Comparison of ENCODE assay signal across 12 mouse cellular contexts in the genomic region with DNA sequence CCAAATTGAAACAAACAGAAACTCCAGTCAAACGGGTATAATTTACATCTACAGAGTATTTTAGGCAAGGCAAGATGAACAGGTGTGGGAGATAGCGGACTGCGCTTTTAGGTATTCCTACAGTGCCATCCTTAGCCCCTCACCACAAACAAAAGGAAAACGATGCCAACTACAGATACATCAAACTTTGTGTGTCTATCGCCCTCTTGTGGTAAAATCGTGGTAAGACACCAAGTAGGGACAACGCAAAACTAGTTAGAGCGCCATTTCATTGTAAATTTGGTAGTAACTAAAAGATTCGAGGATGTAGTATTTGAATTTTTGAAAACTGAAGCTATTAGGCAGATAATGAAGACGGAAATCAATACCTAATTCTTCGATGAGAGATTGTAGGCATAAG.
DNase-seq lines count a peak whose midpoint lies in the region; ATAC-seq and TF ChIP-seq lines count a peak whose summit lies in the region.
"Had no signal": no experiment of that assay in that cellular context is flagged by ENCODE, and none has a peak within 500 bp of the region (broad histone marks: within the 10 kb centered on the region; RNA-seq: fewer than 3 reads in every experiment).

No protein-coding gene starts in this region.

- no peaks in the 10 kb centered on the region for H3K27me3 ChIP-seq in MEL (ENCODE audit: control insufficient read depth in 1 of 2, insufficient read depth in 2 of 2, low read length in 2 of 2)
- H3K27me3 ChIP-seq: limb, embryonic 15.5 days had no signal

- no peaks in the 10 kb centered on the region for H3K4me1 ChIP-seq in MEL (ENCODE audit: control insufficient read depth in 1 of 2, insufficient read depth in 2 of 2, low read length in 2 of 2)
- H3K4me1 ChIP-seq: embryonic facial prominence, embryonic 12.5 days; limb, embryonic 15.5 days; midbrain, embryonic 13.5 days had no signal

- no peak for ATAC-seq in erythroblast, adult 5-6 weeks (replicated peaks; ENCODE audit: low FRiP score, poor library complexity, severe bottlenecking)
- ATAC-seq: midbrain, embryonic 13.5 days had no signal

- H3K9ac ChIP-seq in MEL (ENCODE audit: control insufficient read depth, low read depth, low read length, poor library complexity, severe bottlenecking): no peak overlapping the region
- H3K9ac ChIP-seq: embryonic facial prominence, embryonic 12.5 days; limb, embryonic 15.5 days; midbrain, embryonic 13.5 days had no signal

- intact Hi-C loops in left cerebral cortex, adult 2 months (cut with DNase I): loop anchor here (5.0 kb wide), 1 partner anchor 319 kb away; no protein-coding TSS in a partner anchor
- intact Hi-C loops in left cerebral cortex, postnatal 10 days (cut with DNase I): no loop called here

- peak; percentile 25 to 29 for DNase-seq in cerebellum, postnatal 14 days
- DNase-seq in cerebellum, adult 18-20 months: no peak
- DNase-seq in left cerebral cortex, adult 2 months (ENCODE audit: extremely low spot score in 1 of 2, low spot score in 2 of 2): no peak
- no peak for DNase-seq in left cerebral cortex, postnatal 10 days (ENCODE audit: extremely low spot score in 1 of 2, low spot score in 2 of 2)
- DNase-seq in MEL (ENCODE audit: low read depth, low spot score): peak; percentile 38
- peak; percentile 5 for DNase-seq in forelimb bud, embryonic 11.5 days (ENCODE audit: low read depth, low spot score)
- DNase-seq in heart, postnatal 4 days: no peak
- DNase-seq: kidney, postnatal 4 days had no signal

- H3K79me2 ChIP-seq in MEL (ENCODE audit: control insufficient read depth, insufficient read depth, low read length, poor library complexity): no peaks in the 10 kb centered on the region

- TF ChIP-seq RAD21 in MEL (IDR thresholded peaks at IDR 0.05; ENCODE audit: low read depth, low read length): peak; percentile 40

- H3K4me3 ChIP-seq in left cerebral cortex, adult 2 months: no peak overlapping the region
- H3K4me3 ChIP-seq in MEL (ENCODE audit: control insufficient read depth in 1 of 2, insufficient read depth in 1 of 2, low read depth in 2 of 2, low read length in 2 of 2): no peak overlapping the region
- H3K4me3 ChIP-seq: embryonic facial prominence, embryonic 12.5 days; limb, embryonic 15.5 days; midbrain, embryonic 13.5 days had no signal

- H3K36me3 ChIP-seq in MEL (ENCODE audit: control insufficient read depth in 1 of 2, insufficient read depth in 2 of 2, low read length in 2 of 2): no peaks in the 10 kb centered on the region
- H3K36me3 ChIP-seq: embryonic facial prominence, embryonic 12.5 days; limb, embryonic 15.5 days; midbrain, embryonic 13.5 days had no signal

- no peak for TF ChIP-seq EP300 in MEL (IDR thresholded peaks at IDR 0.05; ENCODE audit: low read depth in 1 of 2, low read length in 2 of 2)

- TF ChIP-seq POLR2A in MEL (IDR thresholded peaks at IDR 0.05; ENCODE audit: control insufficient read depth in 1 of 2, insufficient read depth in 1 of 2, low read depth in 1 of 2, low read length in 2 of 2, poor library complexity in 1 of 2): no peak

- H3K9me3 ChIP-seq in MEL (replicated peaks; ENCODE audit: insufficient read depth, low read length): no peaks in the 10 kb centered on the region
- H3K9me3 ChIP-seq: embryonic facial prominence, embryonic 12.5 days; limb, embryonic 15.5 days; midbrain, embryonic 13.5 days had no signal

- TF ChIP-seq CTCF in left cerebral cortex, adult 2 months (IDR thresholded peaks at IDR 0.05): peak; percentile 42
- TF ChIP-seq CTCF in MEL (IDR thresholded peaks at IDR 0.05 in 2 of 3, conservative IDR thresholded peaks at IDR 0.05 in 1 of 3; ENCODE audit: control insufficient read depth in 1 of 3, insufficient read depth in 1 of 3, low read depth in 2 of 3, low read length in 3 of 3, poor library complexity in 1 of 3, severe bottlenecking in 1 of 3): peak; percentile 8 to 60 (median 59); a peak in 4 of 6 replicates

- H3K27ac ChIP-seq in left cerebral cortex, adult 2 months: no peak overlapping the region
- H3K27ac ChIP-seq in MEL (ENCODE audit: control insufficient read depth, low read depth, low read length): no peak overlapping the region
- H3K27ac ChIP-seq: embryonic facial prominence, embryonic 12.5 days; limb, embryonic 15.5 days; midbrain, embryonic 13.5 days had no signal

TF ChIP-seq in MEL, 35 proteins besides CTCF, POLR2A, EP300 and RAD21:
- TF ChIP-seq SMC3 (IDR thresholded peaks at IDR 0.05; ENCODE audit: low read depth, low read length) (peak; percentile 43), BHLHE40 (IDR thresholded peaks at IDR 0.05; ENCODE audit: borderline replicate concordance, low read depth, low read length) (no peak)
TF ChIP-seq in MEL: peak in this region for 1.

Comparison
In these comparisons a context has a peak if more than half of its experiments do, and no peak if none do; other contexts are left out.
1. DNase-seq: peak in cerebellum, postnatal 14 days (2 of 2), MEL (single experiment) and forelimb bud, embryonic 11.5 days (single experiment); none in cerebellum, adult 18-20 months (0 of 2), left cerebral cortex, adult 2 months (0 of 2), left cerebral cortex, postnatal 10 days (0 of 2) and heart, postnatal 4 days (single experiment).